Mouse (Mus musculus) E14TG2a.4 (cell line): ENCODE results near the gene Dcun1d4.
"Not testable (repeated sequence)": the region's sequence is repeated elsewhere in the genome, so short reads cannot be mapped to it uniquely, and the experiment has no call there.

Experiments
- H3K27me3 ChIP-seq: 2 replicates; pipeline ENCODE4 v1.6.1; 2014; ENCODE audit warnings: low read length, control low read depth; ENCODE audit not compliant: insufficient read depth
- H3K36me3 ChIP-seq: 2 replicates; pipeline ENCODE4 v1.6.1; 2014; ENCODE audit warnings: low read length, control low read depth; ENCODE audit not compliant: insufficient read depth
- H3K4me1 ChIP-seq: replicated peaks from 2 replicates; pipeline ENCODE4 v1.6.1; 2014; ENCODE audit warnings: low read depth, low read length, control low read depth
- H3K4me3 ChIP-seq: replicated peaks from 2 replicates; pipeline ENCODE4 v1.5.1; 2014; ENCODE audit warnings: mild to moderate bottlenecking, low read length
- H3K9me3 ChIP-seq: 2 replicates; pipeline ENCODE4 v1.6.1; 2014; ENCODE audit warnings: low read length, control low read depth
- CTCF ChIP-seq: conservative IDR thresholded peaks from 2 replicates; pipeline ENCODE4 v1.5.1; 2014; ENCODE audit warnings: low read length
- NANOG ChIP-seq: IDR thresholded peaks from 2 replicates; pipeline ENCODE4 v1.6.1; 2014; ENCODE audit warnings: borderline replicate concordance, low read length, mixed read lengths
- POU5F1 ChIP-seq: IDR thresholded peaks from 2 replicates; pipeline ENCODE4 v1.6.1; 2014; ENCODE audit warnings: low read length, borderline replicate concordance

Dcun1d4 gene

GRCm38 (mm10) chr5:73468462-73469433, 12.1 kb upstream of the Dcun1d4 start:
- TF ChIP-seq CTCF (no peak), POU5F1 (no peak), NANOG (no peak)
- no peaks in the 10 kb centered on the region for H3K4me1 ChIP-seq
- H3K27me3 ChIP-seq = no peaks in the 10 kb centered on the region
- H3K4me3 ChIP-seq = no peak overlapping the region
- no peaks in the 10 kb centered on the region; the same call in 1 of the 2 replicates for H3K36me3 ChIP-seq
- H3K9me3 ChIP-seq = peaks cover 28% of the 10 kb centered on the region

GRCm38 (mm10) chr5:73474412-73475405, 6.1 kb upstream of the Dcun1d4 start:
- H3K4me1 ChIP-seq = no peaks in the 10 kb centered on the region
- no peaks in the 10 kb centered on the region; the same call in 1 of the 2 replicates for H3K27me3 ChIP-seq
- no peak for TF ChIP-seq POU5F1
- TF ChIP-seq NANOG = no peak
- TF ChIP-seq CTCF = no peak
- no peak overlapping the region for H3K4me3 ChIP-seq
- peaks cover 5% of the 10 kb centered on the region; the same call in 1 of the 2 replicates for H3K9me3 ChIP-seq
- H3K36me3 ChIP-seq = no peaks in the 10 kb centered on the region

- Histone ChIP-seq H3K4me1 (peaks cover 4% of the 10 kb centered on the region), H3K27me3 (peaks cover 9% of the 10 kb centered on the region; the same call in 1 of the 2 replicates), H3K36me3 (no peaks in the 10 kb centered on the region), H3K9me3 (peaks cover 5% of the 10 kb centered on the region; the same call in 1 of the 2 replicates), H3K4me3 (no peak overlapping the region)
- TF ChIP-seq NANOG (no peak), POU5F1 (no peak), CTCF (no peak)
These were observed 601 bp downstream of the Dcun1d4 start for GRCm38 (mm10) chr5:73481401-73481800.

- not testable (repeated sequence) for H3K4me1 ChIP-seq, H3K27me3 ChIP-seq, H3K4me3 ChIP-seq, H3K36me3 ChIP-seq, H3K9me3 ChIP-seq
These were observed 1.6 kb downstream of the Dcun1d4 start for GRCm38 (mm10) chr5:73482381-73482780.

GRCm38 (mm10) chr5:73484016-73484615, 3.3 kb downstream of the Dcun1d4 start:
- peaks cover 9% of the 10 kb centered on the region; the same call in 1 of the 2 replicates for H3K27me3 ChIP-seq
- TF ChIP-seq CTCF (no peak), POU5F1 (no peak), NANOG (no peak)
- H3K36me3 ChIP-seq = no peaks in the 10 kb centered on the region
- no peak overlapping the region for H3K4me3 ChIP-seq
- H3K4me1 ChIP-seq = peaks cover 4% of the 10 kb centered on the region
- H3K9me3 ChIP-seq = peaks cover under 1% of the 10 kb centered on the region; the same call in 1 of the 2 replicates

- Histone ChIP-seq H3K36me3 (no peaks in the 10 kb centered on the region), H3K4me1 (peaks cover 13% of the 10 kb centered on the region), H3K9me3 (no peaks in the 10 kb centered on the region), H3K4me3 (no peak overlapping the region), H3K27me3 (0 out of 2 replicates have a peak, but pooled peaks cover 8% of the 10 kb centered on the region)
- no peak for TF ChIP-seq CTCF
- no peak for TF ChIP-seq NANOG
- no peak for TF ChIP-seq POU5F1
These were observed 5.7 kb downstream of the Dcun1d4 start for GRCm38 (mm10) chr5:73486451-73486850.

- Histone ChIP-seq H3K27me3 (no peaks in the 10 kb centered on the region), H3K4me3 (peak overlapping the region; percentile 83), H3K4me1 (peaks cover 21% of the 10 kb centered on the region), H3K36me3 (no peaks in the 10 kb centered on the region), H3K9me3 (no peaks in the 10 kb centered on the region)
- TF ChIP-seq NANOG = no peak
- no peak for TF ChIP-seq POU5F1
- TF ChIP-seq CTCF = no peak
These were observed 9.1 kb downstream of the Dcun1d4 start for GRCm38 (mm10) chr5:73489915-73490314.
